Mouse (Mus musculus) ES-Bruce4 (cell line): ENCODE measurements around the gene Otof. TPM values are rescaled to one million over a fixed set of nuclear protein-coding genes. Genes with fewer than 3 reads are reported as not detected.

Source experiments
- H3K27ac ChIP-seq: 2 replicates; pipeline ENCODE4 v1.5.1; 2012; ENCODE audit warnings: low read length, inconsistent platforms; ENCODE audit not compliant: insufficient read depth
- H3K27me3 ChIP-seq: 2 replicates; pipeline ENCODE4 v1.6.1; 2012; ENCODE audit warnings: mild to moderate bottlenecking, low read length, inconsistent platforms; ENCODE audit not compliant: control insufficient read depth, poor library complexity, insufficient read depth, severe bottlenecking
- H3K36me3 ChIP-seq: 2 replicates; pipeline ENCODE4 v1.6.1; 2012; ENCODE audit warnings: inconsistent platforms, mild to moderate bottlenecking, low read length, moderate library complexity; ENCODE audit not compliant: control insufficient read depth, poor library complexity, insufficient read depth, severe bottlenecking
- H3K4me1 ChIP-seq: one replicate; pipeline ENCODE4 v1.8.1; 2011; ENCODE audit warnings: low read length; ENCODE audit not compliant: control insufficient read depth, insufficient read depth
- H3K4me3 ChIP-seq: 2 replicates; pipeline ENCODE4 v1.5.1; 2011; ENCODE audit warnings: low read depth, mild to moderate bottlenecking, low read length
- H3K9ac ChIP-seq: 2 replicates; pipeline ENCODE4 v1.6.1; 2012; ENCODE audit warnings: low read depth, mild to moderate bottlenecking, inconsistent platforms; ENCODE audit not compliant: poor library complexity, severe bottlenecking
- H3K9me3 ChIP-seq: replicated peaks from 2 replicates; pipeline ENCODE4 v1.6.1; 2012; ENCODE audit warnings: mild to moderate bottlenecking, low read length, inconsistent platforms; ENCODE audit not compliant: control insufficient read depth, poor library complexity, insufficient read depth, severe bottlenecking
- CTCF ChIP-seq: IDR thresholded peaks from one replicate; pipeline ENCODE4 v1.8.1; 2011; ENCODE audit warnings: low read depth, low read length
- EP300 ChIP-seq: IDR thresholded peaks from 2 replicates; pipeline ENCODE4 v1.6.1; 2011; ENCODE audit warnings: low read depth, low read length; ENCODE audit not compliant: insufficient read depth
- POLR2A ChIP-seq: IDR thresholded peaks from one replicate; pipeline ENCODE4 v1.8.1; 2011; ENCODE audit warnings: low read length; ENCODE audit not compliant: insufficient read depth
- polyA plus RNA-seq: library from polyadenylated mRNA; stranded (reverse); fragments of >200 nt; gene quantifications from 2 replicates; pipeline ENCODE4 v1.2.4, GENCODE M21; 2011; ENCODE audit warnings: low read depth; ENCODE audit not compliant: missing spikeins, insufficient read depth, insufficient read length

Gene Otof
- polyA plus RNA-seq, 1 experiment, result not detected

GRCm38 (mm10) chr5:30353605-30354004 is 108.1 kb downstream of the Otof start:
- no peaks in the 10 kb centered on the region for H3K27me3 ChIP-seq
- TF ChIP-seq CTCF (no peak), EP300 (no peak), POLR2A (no peak)
- no peaks in the 10 kb centered on the region for H3K9me3 ChIP-seq
- H3K27ac ChIP-seq, result no peak overlapping the region
- H3K9ac ChIP-seq, result no peak overlapping the region
- no peaks in the 10 kb centered on the region for H3K4me1 ChIP-seq
- no peaks in the 10 kb centered on the region for H3K36me3 ChIP-seq
- no peak overlapping the region for H3K4me3 ChIP-seq

GRCm38 (mm10) chr5:30343886-30344285 is 117.8 kb downstream of the Otof start:
- Histone ChIP-seq H3K27me3 (no peaks in the 10 kb centered on the region), H3K27ac (no peak overlapping the region), H3K4me1 (no peaks in the 10 kb centered on the region), H3K4me3 (no peak overlapping the region), H3K9ac (no peak overlapping the region), H3K36me3 (no peaks in the 10 kb centered on the region), H3K9me3 (no peaks in the 10 kb centered on the region)
- TF ChIP-seq CTCF, result no peak
- TF ChIP-seq POLR2A, result no peak
- no peak for TF ChIP-seq EP300

GRCm38 (mm10) chr5:30343107-30343506 is 118.6 kb downstream of the Otof start:
- Histone ChIP-seq H3K4me1 (no peaks in the 10 kb centered on the region), H3K4me3 (peak overlapping the region; percentile 20), H3K27me3 (no peaks in the 10 kb centered on the region), H3K36me3 (no peaks in the 10 kb centered on the region), H3K9ac (no peak overlapping the region), H3K27ac (no peak overlapping the region), H3K9me3 (no peaks in the 10 kb centered on the region)
- no peak for TF ChIP-seq EP300
- TF ChIP-seq CTCF, result peak; percentile 94

- Histone ChIP-seq H3K4me3 (peak overlapping the region; percentile 20), H3K27ac (no peak overlapping the region), H3K4me1 (no peaks in the 10 kb centered on the region), H3K9ac (no peak overlapping the region), H3K9me3 (no peaks in the 10 kb centered on the region), H3K36me3 (no peaks in the 10 kb centered on the region), H3K27me3 (no peaks in the 10 kb centered on the region)
- TF ChIP-seq POLR2A (no peak), CTCF (no peak), EP300 (no peak)
Observed at GRCm38 (mm10) chr5:30342601-30343015, 119.1 kb downstream of the Otof start.

- no peak overlapping the region for H3K9ac ChIP-seq
- no peaks in the 10 kb centered on the region for H3K9me3 ChIP-seq
- H3K27ac ChIP-seq, result no peak overlapping the region
- no peaks in the 10 kb centered on the region for H3K27me3 ChIP-seq
- H3K36me3 ChIP-seq, result no peaks in the 10 kb centered on the region
- no peak overlapping the region for H3K4me3 ChIP-seq
- TF ChIP-seq POLR2A (no peak), CTCF (no peak), EP300 (no peak)
- H3K4me1 ChIP-seq, result no peaks in the 10 kb centered on the region
Observed at GRCm38 (mm10) chr5:30341601-30342365, 119.9 kb downstream of the Otof start.

- Histone ChIP-seq H3K27ac (no peak overlapping the region), H3K36me3 (no peaks in the 10 kb centered on the region), H3K9ac (no peak overlapping the region), H3K4me3 (no peak overlapping the region), H3K4me1 (no peaks in the 10 kb centered on the region), H3K27me3 (no peaks in the 10 kb centered on the region), H3K9me3 (no peaks in the 10 kb centered on the region)
- TF ChIP-seq POLR2A (no peak), EP300 (no peak), CTCF (no peak)
Observed at GRCm38 (mm10) chr5:30340815-30341214, 120.9 kb downstream of the Otof start.

Other genes starting within 250 kb of the Otof start
- gene Selenoi, start 229.4 kb downstream of the Otof start, polyA plus RNA-seq, result 38.3 and 41.6 TPM in 2 replicates
- gene Drc1, start 180.5 kb downstream of the Otof start, polyA plus RNA-seq, result 1.1 and 2.0 TPM in 2 replicates
- not detected in 2 replicates for gene 1700001C02Rik, start 4.1 kb upstream of the Otof start, polyA plus RNA-seq
- gene Cib4, start 83.9 kb upstream of the Otof start, polyA plus RNA-seq, result not detected in 2 replicates
- not detected in 2 replicates for gene Kcnk3, start 126.2 kb upstream of the Otof start, polyA plus RNA-seq
- gene Slc35f6, start 186.0 kb upstream of the Otof start, polyA plus RNA-seq, result 14.3 and 17.6 TPM in 2 replicates
- 257 and 258 TPM in 2 replicates for gene Cenpa, start 204.8 kb upstream of the Otof start, polyA plus RNA-seq
- gene Dpysl5, start 249.6 kb upstream of the Otof start, polyA plus RNA-seq, result 33.4 and 35.2 TPM in 2 replicates